Mouse (Mus musculus): Measurements from ENCODE around the gene Prpf19.

DNA sequence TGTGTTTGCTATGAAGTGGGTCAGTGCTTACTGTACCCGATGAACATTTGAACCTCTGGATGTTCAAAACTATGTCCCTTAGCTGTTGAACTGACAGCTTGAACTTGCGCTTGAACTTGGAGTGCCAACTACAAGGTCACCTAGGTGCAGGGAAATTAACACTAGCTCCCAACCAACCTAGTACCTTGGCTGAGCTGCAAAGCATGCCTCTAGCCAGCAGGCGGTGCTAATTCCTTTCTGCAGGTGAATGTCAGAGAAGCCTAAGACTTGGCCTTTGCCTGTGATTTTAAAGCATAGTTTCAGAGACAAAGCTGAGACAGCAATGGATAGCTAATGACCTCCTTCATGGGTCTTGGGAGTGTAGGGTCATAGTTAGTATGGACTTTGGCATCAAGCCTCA lies 12.9 kb downstream of the Prpf19 start:
- TF ChIP-seq CTCF (IDR thresholded peaks at IDR 0.05; ENCODE audit: control insufficient read depth, insufficient read depth, insufficient replicate concordance, low read depth, low read length): peak; percentile 38; the same call in 1 of the 2 replicates
- no peak for TF ChIP-seq POLR2A (IDR thresholded peaks at IDR 0.05; ENCODE audit: control insufficient read depth, low read depth, low read length)
